In the genomic region with DNA sequence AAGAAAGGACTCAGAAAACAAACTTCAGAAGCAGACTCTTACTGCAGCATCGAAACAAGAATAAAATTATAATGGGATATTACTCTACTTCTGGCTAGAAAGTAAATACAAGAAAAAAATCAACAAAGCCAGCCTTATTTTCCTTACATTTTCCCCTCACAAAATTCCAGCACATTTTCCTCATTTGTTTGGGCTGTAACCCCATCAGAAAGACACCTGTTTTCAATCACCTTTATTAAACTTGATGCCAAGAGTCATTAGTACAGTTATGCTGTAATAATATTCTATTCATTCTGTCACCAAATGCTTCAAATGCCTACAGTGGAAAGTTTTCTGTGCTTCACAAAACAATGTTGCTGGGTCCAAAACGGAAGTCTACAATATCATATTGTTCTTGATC, we compare ENCODE assay signal across 22 mouse cellular contexts.
DNase-seq lines count a peak whose midpoint lies in the region; ATAC-seq and TF ChIP-seq lines count a peak whose summit lies in the region.
"Had no signal": no experiment of that assay in that cellular context is flagged by ENCODE, and none has a peak within 500 bp of the region (broad histone marks: within the 10 kb centered on the region; RNA-seq: fewer than 3 reads in every experiment).

No protein-coding gene starts in this region.

- H3K9me3 ChIP-seq in limb, embryonic 14.5 days (ENCODE audit: control insufficient read depth, low read length) = no peaks in the 10 kb centered on the region
- H3K9me3 ChIP-seq in limb, embryonic 10.5 days (replicated peaks) = no peaks in the 10 kb centered on the region
- no peaks in the 10 kb centered on the region for H3K9me3 ChIP-seq in embryonic facial prominence, embryonic 14.5 days (ENCODE audit: control insufficient read depth, low read length)
- no peaks in the 10 kb centered on the region for H3K9me3 ChIP-seq in midbrain, embryonic 10.5 days (replicated peaks)
- H3K9me3 ChIP-seq: embryonic facial prominence, embryonic 12.5 days; embryonic facial prominence, embryonic 15.5 days; forebrain, embryonic 10.5 days; forebrain, embryonic 12.5 days had no signal

- H3K4me2 ChIP-seq in limb, embryonic 14.5 days (replicated peaks; ENCODE audit: low read depth, low read length, severe bottlenecking) = no peak overlapping the region
- H3K4me2 ChIP-seq in embryonic facial prominence, embryonic 14.5 days (ENCODE audit: low read depth, low read length) = no peak overlapping the region
- H3K4me2 ChIP-seq: embryonic facial prominence, embryonic 12.5 days; embryonic facial prominence, embryonic 15.5 days; forebrain, embryonic 12.5 days had no signal

- H3K27me3 ChIP-seq in limb, embryonic 14.5 days (ENCODE audit: control insufficient read depth, insufficient read depth, low read length) = no peaks in the 10 kb centered on the region
- H3K27me3 ChIP-seq in limb, embryonic 10.5 days (ENCODE audit: low read depth, poor library complexity, severe bottlenecking) = peaks cover 17% of the 10 kb centered on the region
- no peaks in the 10 kb centered on the region for H3K27me3 ChIP-seq in embryonic facial prominence, embryonic 14.5 days (replicated peaks; ENCODE audit: control insufficient read depth, insufficient read depth, low read length)
- peaks cover 9% of the 10 kb centered on the region; the same call in 1 of the 2 replicates for H3K27me3 ChIP-seq in midbrain, embryonic 10.5 days (ENCODE audit: low read depth, poor library complexity, severe bottlenecking)
- H3K27me3 ChIP-seq: embryonic facial prominence, embryonic 12.5 days; embryonic facial prominence, embryonic 15.5 days; forebrain, embryonic 12.5 days; Patski had no signal

- no peak overlapping the region for H3K9ac ChIP-seq in limb, embryonic 14.5 days (ENCODE audit: low read depth, low read length, severe bottlenecking)
- H3K9ac ChIP-seq in embryonic facial prominence, embryonic 14.5 days (ENCODE audit: low read depth, low read length) = no peak overlapping the region
- H3K9ac ChIP-seq: embryonic facial prominence, embryonic 12.5 days; embryonic facial prominence, embryonic 15.5 days; forebrain, embryonic 12.5 days had no signal

- no peak for TF ChIP-seq POLR2A in limb, embryonic 14.5 days (IDR thresholded peaks at IDR 0.05; ENCODE audit: borderline replicate concordance, extremely low read depth, insufficient read depth, insufficient read length)

- H3K4me1 ChIP-seq in limb, embryonic 14.5 days (ENCODE audit: control insufficient read depth, insufficient read depth, low read length) = no peaks in the 10 kb centered on the region
- peaks cover 5% of the 10 kb centered on the region for H3K4me1 ChIP-seq in limb, embryonic 10.5 days
- H3K4me1 ChIP-seq in embryonic facial prominence, embryonic 14.5 days (ENCODE audit: control insufficient read depth, insufficient read depth, low read length) = no peaks in the 10 kb centered on the region
- no peaks in the 10 kb centered on the region for H3K4me1 ChIP-seq in midbrain, embryonic 10.5 days
- H3K4me1 ChIP-seq: embryonic facial prominence, embryonic 15.5 days; forebrain, embryonic 10.5 days; forebrain, embryonic 12.5 days had no signal

- 36% methylated on average over 2 of the region's 2 CpGs for WGBS in limb, embryonic 14.5 days
- WGBS in limb, embryonic 10.5 days = 87% methylated on average over 2 of the region's 2 CpGs
- WGBS in embryonic facial prominence, embryonic 14.5 days = 40% methylated on average over 2 of the region's 2 CpGs
- 78% methylated on average over 2 of the region's 2 CpGs for WGBS in midbrain, embryonic 10.5 days

- no peaks in the 10 kb centered on the region for H3K36me3 ChIP-seq in limb, embryonic 14.5 days (ENCODE audit: control insufficient read depth, insufficient read depth, low read length)
- H3K36me3 ChIP-seq in limb, embryonic 10.5 days = no peaks in the 10 kb centered on the region
- no peaks in the 10 kb centered on the region for H3K36me3 ChIP-seq in embryonic facial prominence, embryonic 14.5 days (ENCODE audit: control insufficient read depth, insufficient read depth, low read length)
- H3K36me3 ChIP-seq in midbrain, embryonic 10.5 days = no peaks in the 10 kb centered on the region
- H3K36me3 ChIP-seq: embryonic facial prominence, embryonic 12.5 days; embryonic facial prominence, embryonic 15.5 days; forebrain, embryonic 10.5 days; forebrain, embryonic 12.5 days had no signal

- no peak overlapping the region for H3K4me3 ChIP-seq in limb, embryonic 14.5 days (replicated peaks; ENCODE audit: low read length)
- H3K4me3 ChIP-seq in limb, embryonic 10.5 days = no peak overlapping the region
- H3K4me3 ChIP-seq in embryonic facial prominence, embryonic 14.5 days (ENCODE audit: low read depth, low read length) = no peak overlapping the region
- no peak overlapping the region for H3K4me3 ChIP-seq in midbrain, embryonic 10.5 days
- H3K4me3 ChIP-seq: embryonic facial prominence, embryonic 12.5 days; embryonic facial prominence, embryonic 15.5 days; erythroblast, embryonic 14.5 days; forebrain, embryonic 10.5 days; forebrain, embryonic 12.5 days had no signal

- no peak for ATAC-seq in limb, embryonic 14.5 days (ENCODE audit: low FRiP score, low read depth)
- ATAC-seq in embryonic facial prominence, embryonic 14.5 days (ENCODE audit: low read depth) = no peak
- ATAC-seq: activated CD4-positive, CD25-positive, alpha-beta regulatory T cell, adult 4 months; forebrain, embryonic 14.5 days; forebrain, embryonic 16.5 days; Patski had no signal

- DNase-seq in limb, embryonic 14.5 days (ENCODE audit: low spot score) = peak; percentile 52
- no peak for DNase-seq in limb, embryonic 10.5 days (ENCODE audit: low spot score)
- DNase-seq in embryonic facial prominence, embryonic 14.5 days (ENCODE audit: low spot score) = peak; percentile 29
- DNase-seq in thymus, postnatal 4 days = no peak
- DNase-seq in midbrain, embryonic 10.5 days (ENCODE audit: low spot score) = no peak
- DNase-seq: adrenal gland, adult 8-10 months; adrenal gland, postnatal 14 days; adrenal gland, postnatal 36 days; cerebellum, adult 11-12 months; cerebellum, adult 2 months; cerebellum, adult 9-10 months; cerebellum, postnatal 10 days; cerebellum, postnatal 25 days had no signal

- no peak overlapping the region for H3K27ac ChIP-seq in limb, embryonic 14.5 days (replicated peaks; ENCODE audit: low read depth, low read length)
- no peak overlapping the region for H3K27ac ChIP-seq in limb, embryonic 10.5 days
- no peak overlapping the region for H3K27ac ChIP-seq in embryonic facial prominence, embryonic 14.5 days (replicated peaks; ENCODE audit: low read depth, low read length)
- H3K27ac ChIP-seq in midbrain, embryonic 10.5 days (replicated peaks) = no peak overlapping the region
- H3K27ac ChIP-seq: embryonic facial prominence, embryonic 12.5 days; embryonic facial prominence, embryonic 15.5 days; forebrain, embryonic 10.5 days; forebrain, embryonic 12.5 days had no signal

Comparison
In these comparisons a context has a peak if more than half of its experiments do, and no peak if none do; other contexts are left out.
1. DNase-seq: peak in limb, embryonic 14.5 days (single experiment) and embryonic facial prominence, embryonic 14.5 days (single experiment); none in limb, embryonic 10.5 days (single experiment), thymus, postnatal 4 days (single experiment) and midbrain, embryonic 10.5 days (single experiment).